Comparison of ENCODE assay signal across 9 mouse cellular contexts in the genomic region with DNA sequence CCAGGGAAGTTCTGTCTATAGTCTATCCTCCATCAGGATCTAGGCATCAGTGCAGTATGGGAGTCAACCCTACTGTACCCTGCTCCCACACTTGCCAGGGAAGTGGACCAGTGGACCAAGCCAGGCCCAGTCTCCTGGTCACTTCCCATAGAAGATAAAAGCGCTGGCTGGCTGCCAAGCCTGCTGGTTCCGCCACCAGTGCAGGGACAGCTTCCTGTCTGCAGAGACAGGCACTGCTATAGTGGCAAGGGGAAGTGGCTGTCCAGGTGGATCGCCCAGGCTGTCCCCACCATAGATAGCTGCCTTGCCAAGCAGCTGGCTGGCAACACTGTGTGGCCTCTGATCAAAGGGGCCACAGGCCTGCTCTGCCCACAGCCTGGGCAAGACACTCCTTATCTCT.
DNase-seq lines count a peak whose midpoint lies in the region; ATAC-seq and TF ChIP-seq lines count a peak whose summit lies in the region.
"Had no signal": no experiment of that assay in that cellular context is flagged by ENCODE, and none has a peak within 500 bp of the region (broad histone marks: within the 10 kb centered on the region; RNA-seq: fewer than 3 reads in every experiment).

No protein-coding gene starts in this region.

- no peak overlapping the region for H3K9ac ChIP-seq in midbrain, embryonic 14.5 days (replicated peaks; ENCODE audit: low read length)
- H3K9ac ChIP-seq in midbrain, embryonic 13.5 days (replicated peaks) = no peak overlapping the region; the same call in 1 of the 2 replicates
- H3K9ac ChIP-seq in stomach, embryonic 16.5 days (ENCODE audit: low read length) = peak overlapping the region; percentile 39; the same call in 1 of the 2 replicates
- no peak overlapping the region for H3K9ac ChIP-seq in forebrain, embryonic 13.5 days
- H3K9ac ChIP-seq: hindbrain, embryonic 15.5 days had no signal

- no peak overlapping the region for H3K27ac ChIP-seq in cerebellum, adult 2 months (ENCODE audit: insufficient read depth, low read length)
- no peak overlapping the region for H3K27ac ChIP-seq in midbrain, embryonic 14.5 days (replicated peaks; ENCODE audit: low read depth, low read length)
- no peak overlapping the region for H3K27ac ChIP-seq in midbrain, embryonic 13.5 days
- H3K27ac ChIP-seq in stomach, embryonic 16.5 days (ENCODE audit: low read length) = no peak overlapping the region
- no peak overlapping the region for H3K27ac ChIP-seq in forebrain, embryonic 13.5 days
- H3K27ac ChIP-seq: hindbrain, embryonic 15.5 days had no signal

- H3K27me3 ChIP-seq in cerebellum, adult 2 months (ENCODE audit: control insufficient read depth, insufficient read depth, low read length) = no peaks in the 10 kb centered on the region
- H3K27me3 ChIP-seq in midbrain, embryonic 14.5 days (ENCODE audit: control insufficient read depth, insufficient read depth, low read length) = no peaks in the 10 kb centered on the region
- no peaks in the 10 kb centered on the region for H3K27me3 ChIP-seq in midbrain, embryonic 13.5 days
- H3K27me3 ChIP-seq in stomach, embryonic 16.5 days (ENCODE audit: control insufficient read depth, insufficient read depth, low read length) = no peaks in the 10 kb centered on the region
- H3K27me3 ChIP-seq in forebrain, embryonic 13.5 days = no peaks in the 10 kb centered on the region
- H3K27me3 ChIP-seq: hindbrain, embryonic 15.5 days had no signal

- WGBS in cerebellum, adult 2 months = 27% methylated on average over 3 of the region's 3 CpGs
- WGBS in midbrain, embryonic 14.5 days = 56% methylated on average over 3 of the region's 3 CpGs
- WGBS in midbrain, embryonic 13.5 days = 76% methylated on average over 3 of the region's 3 CpGs
- WGBS in stomach, embryonic 16.5 days = 47% methylated on average over 3 of the region's 3 CpGs
- WGBS in forebrain, embryonic 13.5 days = 65% methylated on average over 3 of the region's 3 CpGs

- peaks cover 7% of the 10 kb centered on the region for H3K4me1 ChIP-seq in cerebellum, adult 2 months (ENCODE audit: control insufficient read depth, insufficient read depth, low read length)
- no peaks in the 10 kb centered on the region for H3K4me1 ChIP-seq in midbrain, embryonic 14.5 days (ENCODE audit: control insufficient read depth, insufficient read depth, low read length)
- no peaks in the 10 kb centered on the region for H3K4me1 ChIP-seq in midbrain, embryonic 13.5 days (replicated peaks)
- H3K4me1 ChIP-seq in stomach, embryonic 16.5 days (ENCODE audit: control insufficient read depth, insufficient read depth, low read length) = peaks cover 16% of the 10 kb centered on the region
- no peaks in the 10 kb centered on the region for H3K4me1 ChIP-seq in forebrain, embryonic 13.5 days

- H3K4me3 ChIP-seq in cerebellum, adult 2 months (replicated peaks; ENCODE audit: insufficient read depth, low read depth, low read length) = no peak overlapping the region
- no peak overlapping the region for H3K4me3 ChIP-seq in midbrain, embryonic 14.5 days (replicated peaks; ENCODE audit: low read depth, low read length)
- H3K4me3 ChIP-seq in midbrain, embryonic 13.5 days (replicated peaks) = no peak overlapping the region
- H3K4me3 ChIP-seq in stomach, embryonic 16.5 days (replicated peaks; ENCODE audit: low read length) = no peak overlapping the region
- H3K4me3 ChIP-seq in forebrain, embryonic 13.5 days = no peak overlapping the region
- H3K4me3 ChIP-seq: hindbrain, embryonic 15.5 days had no signal

- no peaks in the 10 kb centered on the region for H3K9me3 ChIP-seq in midbrain, embryonic 14.5 days (ENCODE audit: control insufficient read depth, low read length)
- no peaks in the 10 kb centered on the region for H3K9me3 ChIP-seq in midbrain, embryonic 13.5 days
- H3K9me3 ChIP-seq in stomach, embryonic 16.5 days (replicated peaks; ENCODE audit: control insufficient read depth, low read length) = no peaks in the 10 kb centered on the region
- no peaks in the 10 kb centered on the region for H3K9me3 ChIP-seq in forebrain, embryonic 13.5 days (replicated peaks)
- H3K9me3 ChIP-seq: hindbrain, embryonic 15.5 days had no signal

- TF ChIP-seq POLR2A in cerebellum, adult 2 months (IDR thresholded peaks at IDR 0.05; ENCODE audit: borderline replicate concordance, insufficient read depth, low read length) = no peak

- no peak for ATAC-seq in midbrain, embryonic 14.5 days (ENCODE audit: low FRiP score, low TSS enrichment)
- ATAC-seq in midbrain, embryonic 13.5 days = no peak
- ATAC-seq in stomach, embryonic 16.5 days (ENCODE audit: insufficient read depth, low FRiP score) = no peak
- no peak for ATAC-seq in forebrain, embryonic 13.5 days

- no peak for TF ChIP-seq CTCF in cerebellum, adult 2 months (IDR thresholded peaks at IDR 0.05; ENCODE audit: borderline replicate concordance, insufficient read depth, low read depth, low read length)

- H3K36me3 ChIP-seq in midbrain, embryonic 14.5 days (ENCODE audit: control insufficient read depth, insufficient read depth, low read length) = no peaks in the 10 kb centered on the region
- no peaks in the 10 kb centered on the region for H3K36me3 ChIP-seq in midbrain, embryonic 13.5 days
- H3K36me3 ChIP-seq in stomach, embryonic 16.5 days (ENCODE audit: control insufficient read depth, insufficient read depth, low read length) = no peaks in the 10 kb centered on the region
- no peaks in the 10 kb centered on the region for H3K36me3 ChIP-seq in forebrain, embryonic 13.5 days (ENCODE audit: poor library complexity, severe bottlenecking)
- H3K36me3 ChIP-seq: hindbrain, embryonic 15.5 days had no signal

- no peak overlapping the region for H3K4me2 ChIP-seq in midbrain, embryonic 14.5 days (ENCODE audit: low read length)
- H3K4me2 ChIP-seq in midbrain, embryonic 13.5 days (replicated peaks) = no peak overlapping the region
- no peak overlapping the region for H3K4me2 ChIP-seq in stomach, embryonic 16.5 days (ENCODE audit: low read depth, low read length)
- H3K4me2 ChIP-seq in forebrain, embryonic 13.5 days = no peak overlapping the region
- H3K4me2 ChIP-seq: hindbrain, embryonic 15.5 days had no signal

- peak; percentile 44 to 54 for DNase-seq in cerebellum, adult 2 months
- DNase-seq in cerebellum, postnatal 4 days (ENCODE audit: low spot score in 2 of 2) = no peak
- DNase-seq in midbrain, embryonic 14.5 days = peak; percentile 57
- DNase-seq in kidney, postnatal 14 days = peak; percentile 82
- no peak for DNase-seq in urinary bladder, postnatal 36 days (ENCODE audit: low spot score in 2 of 2)

Comparison
In these comparisons a context has a peak if more than half of its experiments do, and no peak if none do; other contexts are left out.
1. DNase-seq: peak in cerebellum, adult 2 months (2 of 2), midbrain, embryonic 14.5 days (single experiment) and kidney, postnatal 14 days (single experiment); none in cerebellum, postnatal 4 days (0 of 2) and urinary bladder, postnatal 36 days (0 of 2).